Mouse (Mus musculus) regulatory T cell (primary cell): ENCODE measurements around the gene Casz1.

ENCODE experiments used
- in situ Hi-C: fragments of 300-600 bp; cut with MboI, MseI; formaldehyde crosslinking; loops from one replicate; pipeline ENCODE4 v1.15.1; 2025; ENCODE audit warnings: high pct_unique_total_duplicates

Casz1 gene

GRCm38 (mm10) chr4:148803031-148803430, 1.2 kb upstream of the Casz1 start:
- in situ Hi-C loops: no loop called here

DNA sequence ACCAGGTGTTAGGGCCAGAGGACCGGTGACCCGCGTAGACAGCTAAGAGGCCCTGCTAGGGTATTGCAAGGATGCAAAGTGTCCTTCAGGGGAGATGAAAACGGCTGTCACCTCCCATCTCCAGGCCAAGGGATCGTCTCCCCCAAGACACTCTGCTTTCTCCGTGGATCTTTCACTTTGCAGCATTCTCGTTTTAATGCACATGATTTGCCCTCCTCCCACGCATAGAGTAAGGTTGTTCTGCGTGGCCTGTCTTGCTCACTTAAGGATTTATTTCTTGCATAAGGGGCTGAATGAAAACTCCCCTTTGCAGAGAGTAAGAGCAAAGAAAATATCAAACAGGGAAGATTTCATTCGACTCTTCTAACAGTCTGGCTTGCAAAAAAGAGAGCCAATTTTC, 593 bp upstream of the Casz1 start:
- in situ Hi-C loops: no loop called here

- in situ Hi-C loops: no loop called here
These were observed 541 bp downstream of the Casz1 start for GRCm38 (mm10) chr4:148804780-148805160.

GRCm38 (mm10) chr4:148805161-148805810, 1.1 kb downstream of the Casz1 start:
- in situ Hi-C loops: no loop called here

DNA sequence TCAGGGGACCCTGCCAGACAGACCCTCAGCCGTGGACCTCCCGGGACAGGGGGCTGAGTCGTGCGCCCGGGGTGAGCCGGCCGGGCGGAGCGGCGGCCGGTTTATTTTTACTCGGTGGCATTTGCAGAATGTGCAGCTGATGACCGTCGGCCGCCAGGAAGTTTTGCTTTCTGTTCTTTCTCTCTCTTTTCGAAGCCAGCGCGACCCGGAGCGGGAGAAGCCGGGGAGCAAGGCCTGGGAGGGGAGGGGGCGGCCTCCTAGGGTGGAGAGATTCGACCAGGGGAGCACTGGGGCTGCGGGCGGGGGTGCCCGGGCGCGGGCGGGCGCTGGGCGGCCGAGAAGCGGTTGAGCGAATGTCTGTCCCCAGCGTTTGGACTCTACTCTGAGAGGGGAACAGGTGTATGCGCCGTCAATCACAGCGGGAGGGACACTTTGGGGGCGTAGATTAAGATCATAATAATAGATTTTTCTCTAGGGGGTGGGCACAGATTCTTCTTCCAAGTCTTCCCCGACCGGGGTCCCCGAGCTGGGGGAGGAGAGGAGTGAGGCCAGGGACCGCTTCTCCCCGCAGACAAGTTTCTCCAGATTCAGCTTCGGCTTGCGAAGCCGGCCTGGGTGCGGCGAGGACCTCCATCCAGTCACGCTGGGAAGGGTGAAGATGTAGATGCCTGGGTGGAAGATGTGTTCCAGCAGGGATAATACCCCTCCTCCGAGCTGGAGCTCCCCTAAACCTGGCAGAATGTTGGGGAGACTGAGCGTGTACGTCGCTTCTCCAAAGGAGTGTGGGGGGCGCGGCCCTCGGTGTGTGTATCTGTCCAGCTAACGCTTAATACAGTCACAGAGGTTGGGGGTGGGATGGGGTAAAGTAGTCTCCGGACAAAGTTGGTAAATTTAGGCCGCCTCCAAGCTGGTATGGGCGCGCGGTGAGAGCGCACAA, 1.9 kb downstream of the Casz1 start:
- in situ Hi-C loops: no loop called here

- in situ Hi-C loops: no loop called here
These were observed 2.6 kb downstream of the Casz1 start for GRCm38 (mm10) chr4:148806836-148807235.

- in situ Hi-C loops: no loop called here
These were observed 3.2 kb downstream of the Casz1 start for GRCm38 (mm10) chr4:148807397-148807796.

- in situ Hi-C loops: no loop called here
These were observed 4.6 kb downstream of the Casz1 start for GRCm38 (mm10) chr4:148808839-148809238.

- in situ Hi-C loops: no loop called here
These were observed 6.5 kb downstream of the Casz1 start for GRCm38 (mm10) chr4:148810706-148811105.

DNA sequence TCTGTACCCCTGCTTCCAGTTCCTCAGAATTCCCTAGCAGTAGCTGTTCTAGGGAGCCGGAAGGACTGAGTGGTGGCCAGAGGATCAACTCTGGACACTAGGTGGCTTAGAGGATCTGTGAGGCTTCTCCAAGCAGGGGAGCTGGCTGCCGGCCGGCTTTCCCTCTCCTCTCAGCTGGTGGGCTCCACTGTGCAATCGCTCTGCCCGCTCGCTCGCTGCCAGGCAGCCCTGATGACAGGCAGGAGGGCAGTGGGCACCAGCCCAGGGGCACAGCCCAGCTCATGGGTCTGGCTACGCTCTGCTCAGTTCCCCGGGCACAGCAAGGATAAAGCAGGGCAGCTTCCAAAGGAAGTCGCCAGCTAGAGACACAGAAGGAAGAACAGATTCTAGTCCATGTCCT, 7.7 kb downstream of the Casz1 start:
- in situ Hi-C loops: no loop called here

GRCm38 (mm10) chr4:148813247-148813646, 9.0 kb downstream of the Casz1 start:
- in situ Hi-C loops: no loop called here

DNA sequence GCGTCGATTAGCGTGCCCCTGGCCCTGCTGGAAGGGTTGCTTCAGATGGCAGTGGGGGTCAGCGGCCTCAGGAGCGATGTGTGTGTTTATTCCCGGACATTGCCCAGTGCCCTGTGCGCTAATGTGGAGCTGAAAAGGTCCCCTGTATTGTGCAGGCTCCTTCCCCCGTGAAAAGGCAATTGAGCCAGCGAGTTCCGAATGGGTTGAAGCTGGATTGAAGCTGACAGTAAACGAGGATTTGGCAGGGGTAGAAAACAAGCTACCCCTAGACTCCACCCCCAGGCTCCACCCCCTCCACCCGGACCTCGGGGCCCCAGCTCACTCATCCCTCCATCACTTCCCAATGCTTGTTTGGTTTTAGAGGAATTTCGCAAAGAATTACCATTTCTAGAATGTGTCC, 12.3 kb downstream of the Casz1 start:
- in situ Hi-C loops: no loop called here

- in situ Hi-C loops: no loop called here
These were observed 13.9 kb downstream of the Casz1 start for GRCm38 (mm10) chr4:148818161-148818560.

GRCm38 (mm10) chr4:148820171-148820570, 15.9 kb downstream of the Casz1 start:
- in situ Hi-C loops: no loop called here

GRCm38 (mm10) chr4:148823281-148823680, 19.1 kb downstream of the Casz1 start:
- in situ Hi-C loops: no loop called here

- in situ Hi-C loops: no loop called here
These were observed 26.1 kb downstream of the Casz1 start for GRCm38 (mm10) chr4:148830350-148830749.

DNA sequence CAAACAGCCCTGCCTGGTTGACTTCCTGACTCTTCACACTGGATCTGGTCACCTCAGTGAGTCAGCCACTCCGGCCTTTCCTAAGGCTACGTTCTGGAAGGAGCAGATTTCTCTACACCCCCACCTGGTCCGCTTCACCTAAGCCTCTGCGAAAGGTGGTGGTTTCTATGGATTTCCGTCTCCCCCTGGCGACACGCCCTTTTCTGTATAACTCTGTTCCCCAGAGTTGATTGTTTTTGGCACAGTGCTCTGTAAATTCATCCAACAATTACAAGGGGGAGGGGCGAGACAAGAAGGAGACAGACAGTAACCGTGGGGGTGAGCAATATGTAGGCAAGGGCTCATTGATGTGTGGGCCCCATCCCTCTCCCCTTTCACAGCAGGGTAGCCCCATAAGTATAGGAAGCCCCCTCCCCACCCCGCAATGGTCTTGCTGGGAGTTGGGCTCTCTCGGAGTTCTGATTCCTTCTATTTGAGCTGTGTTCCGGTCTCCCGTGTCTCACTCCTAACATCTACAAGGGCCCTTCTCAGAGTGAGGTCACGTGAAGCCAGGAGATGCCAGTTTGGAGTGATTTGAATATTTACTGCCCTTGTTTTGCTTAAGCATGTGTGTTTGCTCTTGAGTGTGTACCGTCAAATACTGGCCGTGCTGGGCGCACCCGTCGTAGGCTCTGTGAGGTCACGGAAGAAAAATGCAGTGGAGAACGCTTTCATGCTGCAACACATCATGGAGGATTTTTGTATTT, 29.2 kb downstream of the Casz1 start:
- in situ Hi-C loops: no loop called here

GRCm38 (mm10) chr4:148836391-148836790, 32.2 kb downstream of the Casz1 start:
- in situ Hi-C loops: no loop called here

- in situ Hi-C loops: no loop called here
These were observed 32.8 kb downstream of the Casz1 start for GRCm38 (mm10) chr4:148837046-148837445.

DNA sequence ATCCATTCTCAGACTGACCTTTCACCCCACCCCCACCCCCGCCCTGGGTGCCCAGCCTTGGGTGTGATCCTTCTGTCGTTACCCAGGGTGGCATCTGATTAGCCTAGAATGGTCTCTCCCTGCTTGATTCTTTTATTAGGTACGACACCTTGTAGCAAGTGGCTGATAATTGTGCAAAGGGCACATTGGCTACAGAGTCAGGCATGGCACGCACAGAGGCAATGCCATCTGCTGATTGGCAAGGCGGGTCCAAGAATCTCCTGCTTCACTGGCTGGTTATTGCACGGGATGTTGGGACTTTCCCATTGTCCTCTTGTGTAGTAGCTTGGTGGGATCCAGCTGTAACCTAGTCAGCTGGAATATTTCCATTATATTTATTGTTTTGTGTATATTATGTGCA, 33.4 kb downstream of the Casz1 start:
- in situ Hi-C loops: no loop called here

DNA sequence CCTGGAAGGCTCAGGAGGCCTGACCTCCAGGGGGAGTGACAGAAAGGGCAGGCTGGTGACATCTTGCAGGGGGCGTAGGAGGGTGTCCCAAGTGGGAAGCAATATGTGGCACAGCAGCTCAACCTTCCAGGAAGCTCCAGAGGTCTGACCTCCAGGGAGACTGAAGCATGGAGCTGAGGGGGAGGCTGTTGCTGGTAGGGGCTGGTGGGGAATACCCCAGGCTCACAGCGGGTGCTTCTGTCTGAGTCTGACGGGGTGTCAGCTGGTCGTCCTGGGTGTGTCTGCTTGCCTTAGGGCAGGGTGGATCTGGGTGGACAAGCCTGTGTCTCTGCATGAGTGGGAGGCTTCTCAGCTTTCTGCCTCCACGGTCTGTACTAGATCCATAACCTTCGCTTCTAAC, 38.1 kb downstream of the Casz1 start:
- in situ Hi-C loops: no loop called here

DNA sequence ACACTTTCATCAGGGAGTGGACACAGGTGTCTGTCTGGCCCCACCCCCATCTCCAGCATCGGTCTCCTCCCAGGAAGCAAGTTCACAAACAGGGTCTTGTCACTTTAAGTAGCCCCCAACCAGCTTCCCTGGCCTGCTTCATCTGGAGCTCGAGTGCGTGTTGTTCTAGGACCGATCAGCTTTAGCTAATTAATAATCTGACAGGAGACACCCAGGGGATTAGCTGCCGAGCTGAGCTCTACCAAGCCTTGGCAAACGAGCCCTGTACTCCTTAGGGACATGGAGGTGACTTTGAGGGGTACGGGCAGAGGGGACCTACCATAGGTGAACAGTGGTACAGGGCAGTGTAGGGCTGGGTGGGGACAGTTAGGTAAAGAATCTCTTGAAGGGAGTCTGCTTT, 40.7 kb downstream of the Casz1 start:
- in situ Hi-C loops: no loop called here
